Mouse (Mus musculus): Measurements from ENCODE around the gene Tiam2. TPM values are rescaled to one million over a fixed set of nuclear protein-coding genes. Genes with fewer than 3 reads are reported as not detected.

Tiam2 gene
- total RNA-seq, 4 experiments from 2014 or later: 29.3 to 36.2 (median 33.9) TPM

DNA sequence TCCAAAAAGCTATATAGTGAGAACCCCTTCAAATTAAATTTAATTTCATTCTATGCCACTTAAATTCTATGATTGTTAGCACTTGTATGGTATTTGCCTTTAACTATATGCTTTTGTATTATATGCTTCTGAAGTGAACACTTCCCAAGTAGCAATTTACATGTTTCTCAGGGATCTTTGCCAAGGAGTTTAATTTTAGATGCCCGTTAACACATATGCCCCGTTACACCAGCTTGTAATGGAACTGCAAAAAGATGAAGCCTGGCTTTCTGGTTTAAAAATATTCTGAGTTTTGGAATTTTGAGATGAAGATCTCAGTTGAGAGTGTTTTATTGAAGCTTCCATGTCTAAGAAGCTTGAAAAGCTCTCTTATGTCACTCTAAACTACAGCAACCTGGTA lies 67.6 kb downstream of the Tiam2 start:
- no peak for DNase-seq (ENCODE audit: low spot score in 2 of 2)

DNA sequence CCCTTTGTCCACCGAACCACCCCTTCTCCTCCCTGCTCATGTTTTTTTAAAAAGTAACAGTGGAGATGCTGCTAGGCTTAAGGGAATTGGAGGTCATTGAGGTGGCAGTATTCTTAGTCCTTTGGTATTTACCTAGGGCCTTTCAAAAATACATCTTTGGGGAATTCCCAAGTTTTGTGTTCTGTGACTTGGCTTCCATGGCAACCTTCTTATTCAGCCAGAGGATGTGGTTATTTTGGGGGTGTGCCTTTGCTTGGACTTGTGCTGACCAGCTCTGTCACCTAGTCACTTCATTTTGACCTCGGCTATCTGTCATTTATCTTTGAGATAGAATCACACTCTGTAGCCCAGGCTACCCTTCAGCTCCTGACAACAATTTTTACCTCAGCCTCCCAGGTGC lies 68.6 kb downstream of the Tiam2 start:
- no peak for DNase-seq (ENCODE audit: low spot score in 2 of 2)

DNA sequence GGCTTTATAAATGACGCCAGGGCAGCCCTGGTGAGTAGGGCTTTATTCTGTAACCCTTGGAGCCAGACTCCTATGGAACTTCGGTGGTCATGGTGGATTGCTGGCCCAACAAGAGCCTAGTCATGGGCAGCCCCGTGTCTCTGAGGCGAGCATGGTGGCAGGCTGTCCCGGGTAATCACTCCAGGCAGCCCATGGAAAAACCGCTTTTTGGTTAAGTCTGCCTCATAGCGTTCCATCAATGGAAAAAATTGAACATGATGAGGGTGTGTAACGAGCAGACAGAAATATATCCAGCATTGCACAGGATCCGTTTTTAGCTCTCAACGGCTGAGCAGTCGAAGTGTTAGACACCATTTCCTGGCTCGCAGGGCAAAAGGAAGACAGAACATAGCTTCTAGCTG lies 70.5 kb downstream of the Tiam2 start:
- DNase-seq (ENCODE audit: low spot score in 2 of 2): no peak

DNA sequence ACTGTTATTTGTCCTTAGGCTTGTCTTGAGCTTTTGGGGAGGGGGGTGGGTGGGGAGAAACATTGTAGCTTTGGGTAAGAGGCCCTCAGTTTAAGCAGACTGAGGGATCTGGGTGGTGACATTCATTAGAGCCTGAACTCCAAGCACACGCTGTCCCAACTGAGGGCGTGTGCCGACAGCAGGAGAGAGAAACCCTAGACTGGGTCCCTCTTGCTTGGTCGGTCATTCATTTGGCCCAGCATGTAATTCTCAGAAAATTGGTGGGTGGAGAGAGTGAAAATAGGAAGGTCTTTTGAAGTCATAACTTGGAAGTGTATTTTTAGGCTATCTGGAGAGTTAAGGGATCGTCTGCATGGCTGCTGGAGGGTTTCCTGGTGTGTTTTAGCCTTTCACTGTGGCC lies 71.5 kb downstream of the Tiam2 start:
- no peak for DNase-seq (ENCODE audit: low spot score in 2 of 2)

DNA sequence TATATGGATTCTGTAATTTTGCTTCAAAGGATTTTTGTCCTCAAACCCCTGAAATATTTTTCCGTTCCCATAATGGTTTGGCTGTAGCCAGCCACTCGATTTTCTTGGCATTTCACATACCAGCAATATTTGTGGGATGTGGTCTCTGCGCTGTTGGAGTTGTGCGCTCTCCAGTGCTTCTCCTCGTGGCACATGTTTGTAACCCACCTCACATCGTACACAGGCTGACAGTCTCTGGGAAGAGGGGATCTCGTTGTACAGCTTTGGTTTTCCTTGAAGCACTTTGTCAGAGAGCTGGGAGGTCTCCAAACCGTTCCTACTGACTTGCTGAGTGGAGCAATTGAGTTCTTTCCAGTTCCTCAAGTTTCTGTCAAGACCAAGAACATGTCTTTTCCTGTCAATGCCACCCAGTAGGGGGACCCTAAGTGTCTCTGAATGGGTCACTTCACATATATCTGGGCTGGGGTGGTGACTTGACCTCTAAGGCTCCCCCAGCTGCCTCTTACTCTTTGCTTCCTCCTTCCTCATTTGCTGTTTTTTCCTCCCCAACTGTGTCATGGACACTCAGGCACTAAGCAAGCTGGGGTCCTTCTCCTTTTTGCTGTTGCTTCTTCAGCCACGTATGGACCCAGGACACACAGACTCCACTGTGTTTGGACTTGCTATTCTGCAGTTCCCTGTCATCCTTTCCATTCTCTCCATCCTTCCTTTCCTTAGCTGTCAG lies 79.1 kb downstream of the Tiam2 start:
- DNase-seq (ENCODE audit: low spot score in 2 of 2): no peak

DNA sequence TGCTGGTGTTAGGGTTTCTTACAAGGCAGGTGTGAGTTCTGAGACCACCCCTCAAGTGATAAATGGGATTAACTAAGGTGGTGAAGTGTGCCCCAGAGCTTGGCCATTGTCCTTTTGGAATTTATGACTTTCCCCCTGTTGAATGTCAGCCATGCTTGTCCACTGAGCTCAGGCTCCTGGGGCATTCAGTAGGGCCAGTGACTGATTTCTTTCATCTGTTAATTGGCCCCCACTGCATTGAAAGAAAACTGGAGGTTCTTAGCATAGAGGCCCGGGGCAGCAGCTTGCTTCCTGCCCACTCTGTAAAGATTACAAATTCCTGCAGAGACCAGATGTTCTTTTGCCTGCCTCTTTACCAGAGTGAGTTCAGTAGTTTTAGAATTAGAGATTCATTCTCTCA lies 80.7 kb downstream of the Tiam2 start:
- DNase-seq (ENCODE audit: low spot score in 2 of 2): no peak

- DNase-seq (ENCODE audit: low spot score in 2 of 2): no peak
These were observed 83.9 kb downstream of the Tiam2 start for GRCm38 (mm10) chr17:3410307-3410706.

- DNase-seq (ENCODE audit: low spot score in 2 of 2): no peak
These were observed 86.4 kb downstream of the Tiam2 start for GRCm38 (mm10) chr17:3412771-3413170.

- peak; percentile 25 to 29 for DNase-seq (ENCODE audit: low spot score in 2 of 2)
These were observed 89.2 kb downstream of the Tiam2 start for GRCm38 (mm10) chr17:3415580-3415979.

GRCm38 (mm10) chr17:3416401-3416800 lies 90.0 kb downstream of the Tiam2 start:
- no peak for DNase-seq (ENCODE audit: low spot score in 2 of 2)

DNA sequence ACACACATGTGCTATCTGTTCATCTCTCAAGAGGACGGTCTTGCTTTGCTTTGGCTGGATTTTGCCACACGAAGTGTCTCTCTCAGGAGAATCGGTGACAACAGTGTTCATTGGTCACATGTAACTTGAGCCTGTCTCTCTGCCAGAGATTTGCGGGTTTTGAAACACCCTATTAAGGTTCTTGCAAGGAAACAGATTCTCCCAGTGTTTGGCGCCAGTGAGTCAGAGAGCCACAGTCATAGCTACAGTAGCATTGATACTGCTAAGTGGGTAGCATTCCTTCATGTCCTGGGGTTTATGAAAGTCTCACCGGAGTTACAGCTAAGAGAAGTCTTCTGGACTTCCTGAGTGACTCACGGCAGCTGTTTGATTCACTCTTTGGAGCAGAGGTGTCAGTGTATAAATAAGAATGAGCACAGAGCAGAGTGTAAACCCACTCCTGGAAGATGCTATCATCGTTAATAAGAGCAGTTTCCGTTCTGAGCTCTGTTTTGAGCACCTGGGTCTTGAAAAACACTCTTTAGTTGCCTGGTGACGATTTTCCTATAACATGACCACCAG lies 93.1 kb downstream of the Tiam2 start:
- no peak for DNase-seq (ENCODE audit: low spot score in 2 of 2)

DNA sequence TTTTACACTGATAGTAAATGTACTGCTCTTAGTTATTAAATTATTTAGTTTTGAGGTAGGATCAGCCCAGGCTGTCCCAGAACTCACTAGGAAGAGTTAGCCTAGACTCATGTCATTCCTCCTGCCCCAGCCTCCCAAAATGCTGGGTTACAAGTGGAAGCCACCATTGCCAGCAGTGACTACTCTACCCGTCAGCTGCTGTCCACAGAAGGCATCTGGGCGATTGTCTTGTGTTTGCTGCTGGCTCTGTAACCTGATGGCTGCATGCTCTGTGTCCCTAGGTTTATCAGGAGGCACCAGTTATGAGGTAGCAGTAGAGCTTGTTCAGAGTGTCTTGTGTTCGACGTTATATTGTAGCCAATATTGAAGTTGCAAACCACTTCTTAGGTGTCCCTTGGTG lies 93.8 kb downstream of the Tiam2 start:
- no peak for DNase-seq (ENCODE audit: low spot score in 2 of 2)

GRCm38 (mm10) chr17:3423416-3423815 lies 97.0 kb downstream of the Tiam2 start:
- no peak for DNase-seq (ENCODE audit: low spot score in 2 of 2)

- no peak for DNase-seq (ENCODE audit: low spot score in 2 of 2)
These were observed 102.3 kb downstream of the Tiam2 start for GRCm38 (mm10) chr17:3428659-3429058.

DNA sequence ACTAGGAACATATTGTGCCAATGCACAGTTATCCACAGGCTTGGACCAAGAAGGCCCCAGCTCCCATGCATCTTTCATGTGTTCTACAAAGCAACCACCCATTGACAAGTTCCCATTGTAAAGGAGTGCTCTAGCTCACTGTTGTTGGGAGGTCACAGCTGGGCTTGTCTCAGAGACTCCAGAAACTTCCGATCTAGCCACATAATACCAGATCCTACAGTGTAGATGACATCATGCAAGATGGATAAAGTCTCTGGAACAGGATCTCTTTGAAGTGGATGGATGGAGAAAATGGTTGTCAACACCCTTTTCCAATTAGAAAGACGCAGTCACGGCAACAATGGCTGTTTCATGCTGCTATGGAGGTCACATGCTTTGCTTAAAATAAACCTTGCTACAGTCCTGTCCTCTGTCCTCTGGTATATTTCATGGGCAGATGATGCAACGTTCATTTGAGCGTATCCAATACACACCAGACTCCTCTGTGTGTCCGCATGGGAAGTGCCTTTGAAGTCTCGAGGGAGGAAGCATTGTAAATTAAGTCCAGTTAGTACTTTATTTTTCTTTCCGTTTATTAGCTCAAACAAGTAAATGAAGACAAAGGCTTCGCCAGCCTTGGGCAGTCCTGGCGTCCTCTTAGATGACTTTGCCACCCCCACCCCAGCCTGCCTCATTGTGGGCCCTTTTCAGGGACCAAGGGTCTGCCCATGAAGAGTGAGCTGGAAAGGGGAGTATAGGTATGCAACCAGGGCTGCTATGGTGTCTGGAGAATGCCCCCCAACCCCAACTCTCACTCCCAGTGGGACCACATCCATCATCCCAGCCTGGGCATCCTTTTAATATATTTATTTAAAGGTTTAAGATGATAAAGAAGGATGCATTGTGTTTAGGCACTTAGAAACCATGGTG lies 106.5 kb downstream of the Tiam2 start:
- DNase-seq (ENCODE audit: low spot score in 2 of 2): no peak

GRCm38 (mm10) chr17:3433521-3434271 lies 107.3 kb downstream of the Tiam2 start:
- no peak for DNase-seq (ENCODE audit: low spot score in 2 of 2)

DNA sequence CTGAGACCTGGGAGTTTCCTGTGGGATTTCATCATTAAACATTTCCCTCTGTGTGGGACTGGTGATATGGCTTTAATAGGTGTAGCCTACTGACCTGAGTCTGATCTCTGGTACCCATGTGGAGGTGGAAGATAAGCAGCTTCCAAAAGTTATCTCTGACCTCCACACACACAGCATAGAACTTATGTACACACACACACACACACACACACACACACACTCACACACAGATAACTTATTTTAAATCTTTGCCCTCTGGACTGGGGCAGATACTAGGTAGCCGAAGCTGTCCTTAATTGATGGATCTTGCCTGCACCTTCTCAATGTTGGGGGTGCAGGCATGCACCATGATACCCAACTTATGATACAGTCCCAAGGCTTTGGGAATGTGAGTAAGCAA lies 108.9 kb downstream of the Tiam2 start:
- no peak for DNase-seq (ENCODE audit: low spot score in 2 of 2)

DNA sequence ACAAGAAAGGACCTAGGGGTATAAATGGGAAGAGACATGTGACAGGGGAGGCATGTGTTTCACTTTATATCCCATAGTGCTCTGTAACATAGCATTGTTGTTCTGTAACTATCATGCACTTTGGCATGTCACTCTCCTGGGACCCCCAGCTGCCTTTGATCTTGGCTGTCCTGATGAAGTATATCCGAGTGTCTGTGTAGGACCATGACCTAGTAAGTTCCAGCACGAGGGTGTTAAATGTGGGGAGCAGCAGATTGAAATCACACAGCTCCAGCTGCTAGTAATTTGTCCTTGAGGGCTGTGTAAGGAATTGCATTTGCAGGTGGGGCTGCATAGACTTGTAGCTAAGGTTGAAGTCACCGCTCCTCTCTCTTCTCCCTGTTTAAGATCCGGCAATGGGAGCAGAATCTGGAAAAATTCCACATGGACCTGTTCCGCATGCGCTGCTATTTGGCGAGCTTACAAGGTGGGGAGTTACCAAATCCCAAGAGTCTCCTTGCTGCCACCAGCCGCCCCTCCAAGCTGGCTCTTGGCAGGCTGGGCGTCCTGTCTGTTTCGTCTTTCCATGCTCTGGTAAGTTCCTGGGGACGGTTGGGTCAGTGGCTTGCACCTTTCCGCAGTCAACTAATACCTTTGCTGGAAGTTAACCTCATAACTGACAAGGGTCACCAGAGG lies 110.6 kb downstream of the Tiam2 start:
- DNase-seq (ENCODE audit: low spot score in 2 of 2): no peak

- peak; percentile 22 to 38 for DNase-seq (ENCODE audit: low spot score in 2 of 2)
These were observed 116.4 kb downstream of the Tiam2 start for GRCm38 (mm10) chr17:3442526-3443401.
